Mouse (Mus musculus) neural tube, embryonic 14.5 days (tissue): ENCODE results near the gene Kntc1. TPM values are rescaled to one million over a fixed set of nuclear protein-coding genes. Genes with fewer than 3 reads are reported as not detected.

Experiments used
- ATAC-seq: fragments of 200-750 bp; cut with Nextera tagmentation; 2 replicates; pipeline ENCODE4 v1.8.0; 2017; ENCODE audit warnings: low read depth, mild to moderate bottlenecking, moderate TSS enrichment, moderate library complexity
- H3K27ac ChIP-seq: fragments of 300-500 bp; sonication (generic); 2 replicates; pipeline ENCODE4 v1.5.1; 2014; ENCODE audit warnings: low read depth, mild to moderate bottlenecking, control low read depth, low read length, moderate library complexity, mixed read lengths
- H3K27me3 ChIP-seq: fragments of 300-500 bp; sonication (generic); 2 replicates; pipeline ENCODE4 v1.6.1; 2014; ENCODE audit warnings: low read length; ENCODE audit not compliant: control insufficient read depth, insufficient read depth
- H3K36me3 ChIP-seq: fragments of 300-500 bp; sonication (generic); 2 replicates; pipeline ENCODE4 v1.6.1; 2014; ENCODE audit warnings: low read length, mixed read lengths; ENCODE audit not compliant: control insufficient read depth, insufficient read depth
- H3K4me1 ChIP-seq: fragments of 300-500 bp; sonication (generic); 2 replicates; pipeline ENCODE4 v1.6.1; 2014; ENCODE audit warnings: low read length; ENCODE audit not compliant: control insufficient read depth, insufficient read depth
- H3K4me2 ChIP-seq: fragments of 300-500 bp; sonication (generic); 2 replicates; pipeline ENCODE4 v1.6.1; 2014; ENCODE audit warnings: mild to moderate bottlenecking, low read depth, low read length, control low read depth
- H3K4me3 ChIP-seq: fragments of 300-500 bp; sonication (generic); 2 replicates; pipeline ENCODE4 v1.5.1; 2014; ENCODE audit warnings: low read depth, low read length, control low read depth, mixed read lengths
- H3K9ac ChIP-seq: fragments of 300-500 bp; sonication (generic); replicated peaks from 2 replicates; pipeline ENCODE4 v1.6.1; 2014; ENCODE audit warnings: low read depth, mild to moderate bottlenecking, control low read depth, low read length, mixed read lengths
- H3K9me3 ChIP-seq: fragments of 300-500 bp; sonication (generic); 2 replicates; pipeline ENCODE4 v1.6.1; 2016; ENCODE audit warnings: low read length; ENCODE audit not compliant: control insufficient read depth
- WGBS: fragments of 180-500 bp; shearing (Covaris S2); extraction: QIAGEN DNeasy Blood & Tissue Kit; methylation state at CpG from one replicate; pipeline ENCODE4 v1.1.7; 2014; 5-methylcytosine and 5-hydroxymethylcytosine counted together
- polyA plus RNA-seq: library from polyadenylated mRNA; unstranded; fragments of >200 nt; fragmentation: Nextera tagmentation; extraction: Ambion mirVana; gene quantifications from 2 replicates; pipeline ENCODE4 v1.2.1, GENCODE M21; 2014

Kntc1 gene
- polyA plus RNA-seq, 1 experiment from 2014 or later = 4.3 TPM

GRCm38 (mm10) chr5:123821264-123821571 lies 71.7 kb downstream of the Kntc1 start:
- H3K27me3 ChIP-seq = no peaks in the 10 kb centered on the region
- no peak overlapping the region for H3K27ac ChIP-seq
- ATAC-seq = no peak
- no peak overlapping the region for H3K4me2 ChIP-seq
- H3K36me3 ChIP-seq = no peaks in the 10 kb centered on the region
- H3K9ac ChIP-seq = no peak overlapping the region
- H3K9me3 ChIP-seq = no peaks in the 10 kb centered on the region
- 82% methylated on average over 3 of the region's 3 CpGs for WGBS
- H3K4me3 ChIP-seq = no peak overlapping the region
- no peaks in the 10 kb centered on the region for H3K4me1 ChIP-seq

GRCm38 (mm10) chr5:123822706-123823105 lies 73.2 kb downstream of the Kntc1 start:
- ATAC-seq = no peak
- no peaks in the 10 kb centered on the region for H3K4me1 ChIP-seq
- 51% methylated on average over 7 of the region's 7 CpGs for WGBS

GRCm38 (mm10) chr5:123827659-123828091 lies 78.2 kb downstream of the Kntc1 start:
- Histone ChIP-seq H3K27ac (no peak overlapping the region), H3K4me1 (no peaks in the 10 kb centered on the region), H3K4me2 (no peak overlapping the region), H3K9ac (no peak overlapping the region), H3K36me3 (no peaks in the 10 kb centered on the region), H3K27me3 (no peaks in the 10 kb centered on the region), H3K4me3 (no peak overlapping the region), H3K9me3 (no peaks in the 10 kb centered on the region)
- WGBS = 64% methylated on average over 6 of the region's 6 CpGs
- ATAC-seq = no peak

More at GRCm38 (mm10) chr5:123822706-123823105, 73.2 kb downstream of the Kntc1 start:
- Histone ChIP-seq H3K4me2 (no peak overlapping the region), H3K27me3 (no peaks in the 10 kb centered on the region), H3K27ac (0 out of 2 replicates have a peak overlapping the region, but pooled peaks have one; percentile 30), H3K36me3 (no peaks in the 10 kb centered on the region), H3K9me3 (no peaks in the 10 kb centered on the region), H3K4me3 (no peak overlapping the region), H3K9ac (no peak overlapping the region)

- WGBS = 86% methylated on average over 7 of the region's 7 CpGs
- no peak overlapping the region for H3K4me2 ChIP-seq
- H3K9me3 ChIP-seq = no peaks in the 10 kb centered on the region
Measured at GRCm38 (mm10) chr5:123832309-123832708, 82.8 kb downstream of the Kntc1 start.

GRCm38 (mm10) chr5:123834836-123835235 lies 85.3 kb downstream of the Kntc1 start:
- no peak for ATAC-seq
- Histone ChIP-seq H3K27ac (no peak overlapping the region), H3K4me3 (no peak overlapping the region), H3K27me3 (no peaks in the 10 kb centered on the region), H3K4me2 (no peak overlapping the region), H3K9ac (no peak overlapping the region), H3K9me3 (no peaks in the 10 kb centered on the region), H3K4me1 (no peaks in the 10 kb centered on the region), H3K36me3 (no peaks in the 10 kb centered on the region)
- WGBS = 78% methylated on average over 3 of the region's 3 CpGs

More at GRCm38 (mm10) chr5:123832309-123832708, 82.8 kb downstream of the Kntc1 start:
- H3K27ac ChIP-seq = no peak overlapping the region
- H3K4me1 ChIP-seq = no peaks in the 10 kb centered on the region
- no peak overlapping the region for H3K4me3 ChIP-seq
- ATAC-seq = no peak
- no peaks in the 10 kb centered on the region for H3K36me3 ChIP-seq
- H3K27me3 ChIP-seq = no peaks in the 10 kb centered on the region
- no peak overlapping the region for H3K9ac ChIP-seq

- H3K27me3 ChIP-seq = no peaks in the 10 kb centered on the region
- H3K9ac ChIP-seq = no peak overlapping the region
- H3K4me1 ChIP-seq = no peaks in the 10 kb centered on the region
- no peak for ATAC-seq
- H3K4me2 ChIP-seq = no peak overlapping the region
- 56% methylated on average over 4 of the region's 4 CpGs for WGBS
- no peak overlapping the region for H3K27ac ChIP-seq
- H3K36me3 ChIP-seq = no peaks in the 10 kb centered on the region
- H3K9me3 ChIP-seq = no peaks in the 10 kb centered on the region
- no peak overlapping the region for H3K4me3 ChIP-seq
Measured at GRCm38 (mm10) chr5:123837371-123837770, 87.9 kb downstream of the Kntc1 start.

- H3K9me3 ChIP-seq = no peaks in the 10 kb centered on the region
- no peaks in the 10 kb centered on the region for H3K36me3 ChIP-seq
- 75% methylated on average over 11 of the region's 11 CpGs for WGBS
- no peak overlapping the region for H3K4me2 ChIP-seq
- H3K4me3 ChIP-seq = no peak overlapping the region
- no peak overlapping the region for H3K27ac ChIP-seq
- no peaks in the 10 kb centered on the region for H3K4me1 ChIP-seq
- H3K27me3 ChIP-seq = no peaks in the 10 kb centered on the region
- no peak for ATAC-seq
- H3K9ac ChIP-seq = no peak overlapping the region
Measured at GRCm38 (mm10) chr5:123842221-123842934, 92.9 kb downstream of the Kntc1 start.

GRCm38 (mm10) chr5:123842935-123843282 lies 93.4 kb downstream of the Kntc1 start:
- Histone ChIP-seq H3K4me1 (no peaks in the 10 kb centered on the region), H3K27me3 (no peaks in the 10 kb centered on the region), H3K27ac (no peak overlapping the region), H3K9me3 (no peaks in the 10 kb centered on the region), H3K4me3 (no peak overlapping the region), H3K36me3 (no peaks in the 10 kb centered on the region), H3K9ac (no peak overlapping the region), H3K4me2 (no peak overlapping the region)
- WGBS = 82% methylated on average over 3 of the region's 3 CpGs
- ATAC-seq = no peak

GRCm38 (mm10) chr5:123843816-123844215 lies 94.3 kb downstream of the Kntc1 start:
- no peak for ATAC-seq
- Histone ChIP-seq H3K9ac (no peak overlapping the region), H3K4me1 (no peaks in the 10 kb centered on the region), H3K27me3 (no peaks in the 10 kb centered on the region), H3K9me3 (no peaks in the 10 kb centered on the region), H3K36me3 (no peaks in the 10 kb centered on the region), H3K4me3 (no peak overlapping the region), H3K4me2 (no peak overlapping the region), H3K27ac (no peak overlapping the region)
- 30% methylated on average over 4 of the region's 4 CpGs for WGBS
